Mouse (Mus musculus) forebrain, embryonic 16.5 days (tissue): ENCODE measurements around the gene Kif18b. TPM values are rescaled to one million over a fixed set of nuclear protein-coding genes. Genes with fewer than 3 reads are reported as not detected.
A peak's percentile ranks its signal among the peaks of the same experiment; 100 is the strongest.

Source experiments
- ATAC-seq: fragments of 200-750 bp; cut with Nextera tagmentation; 2 replicates; pipeline ENCODE4 v1.8.0; 2017; ENCODE audit warnings: mild to moderate bottlenecking, moderate library complexity
- H3K27ac ChIP-seq: fragments of 300-500 bp; sonication (generic); 2 replicates; pipeline ENCODE4 v1.5.1; 2014; ENCODE audit warnings: low read length, control low read depth
- H3K27me3 ChIP-seq: fragments of 300-500 bp; sonication (generic); replicated peaks from 2 replicates; pipeline ENCODE4 v1.6.1; 2014; ENCODE audit warnings: low read length; ENCODE audit not compliant: control insufficient read depth, insufficient read depth
- H3K36me3 ChIP-seq: fragments of 300-500 bp; sonication (generic); 2 replicates; pipeline ENCODE4 v1.6.1; 2014; ENCODE audit not compliant: control insufficient read depth, insufficient read depth
- H3K4me1 ChIP-seq: fragments of 300-500 bp; sonication (generic); replicated peaks from 2 replicates; pipeline ENCODE4 v1.6.1; 2014; ENCODE audit warnings: low read length; ENCODE audit not compliant: control insufficient read depth, insufficient read depth
- H3K4me2 ChIP-seq: fragments of 300-500 bp; sonication (generic); 2 replicates; pipeline ENCODE4 v1.6.1; 2014; ENCODE audit warnings: mild to moderate bottlenecking, low read length, control low read depth
- H3K4me3 ChIP-seq: fragments of 300-500 bp; sonication (generic); replicated peaks from 2 replicates; pipeline ENCODE4 v1.5.1; 2014; ENCODE audit warnings: mild to moderate bottlenecking, low read length, control low read depth
- H3K9ac ChIP-seq: fragments of 300-500 bp; sonication (generic); replicated peaks from 2 replicates; pipeline ENCODE4 v1.6.1; 2014; ENCODE audit warnings: low read depth, low read length, control low read depth
- H3K9me3 ChIP-seq: fragments of 300-500 bp; sonication (generic); 2 replicates; pipeline ENCODE4 v1.6.1; 2016; ENCODE audit warnings: low read length; ENCODE audit not compliant: control insufficient read depth
- WGBS: fragments of 180-500 bp; shearing (Covaris S2); extraction: QIAGEN DNeasy Blood & Tissue Kit; methylation state at CpG from one replicate; pipeline ENCODE4 v1.1.7; 2014; 5-methylcytosine and 5-hydroxymethylcytosine counted together
- polyA plus RNA-seq: library from polyadenylated mRNA; unstranded; fragments of >200 nt; fragmentation: Nextera tagmentation; extraction: Ambion mirVana; gene quantifications from 2 replicates; pipeline ENCODE4 v1.2.1, GENCODE M21; 2015

Kif18b gene
- polyA plus RNA-seq, 1 experiment from 2014 or later, result 3.0 TPM

DNA sequence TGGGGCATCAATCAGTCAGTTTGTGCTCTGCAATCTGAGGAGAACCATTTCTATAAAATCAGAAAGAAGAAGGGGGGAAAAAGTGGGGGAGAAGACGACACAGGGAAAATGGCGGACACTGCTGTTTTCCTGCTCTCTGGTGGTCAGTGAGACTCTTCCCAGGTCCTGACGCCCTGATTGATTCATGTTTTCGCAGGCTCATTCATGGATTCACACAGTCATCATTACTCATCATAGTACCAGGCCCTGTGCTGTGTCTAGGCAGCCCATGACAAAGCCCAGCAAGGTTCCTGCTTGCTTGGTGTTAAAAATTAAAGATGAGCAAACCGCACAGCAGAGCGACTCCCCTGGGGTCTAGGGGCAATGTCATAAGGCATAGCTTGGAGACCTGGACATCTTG is 33.5 kb upstream of the Kif18b start:
- no peaks in the 10 kb centered on the region for H3K27me3 ChIP-seq
- WGBS, result 95% methylated on average over 6 of the region's 6 CpGs
- H3K4me1 ChIP-seq, result peaks cover 18% of the 10 kb centered on the region
- no peak overlapping the region for H3K27ac ChIP-seq
- no peak overlapping the region for H3K4me2 ChIP-seq
- no peaks in the 10 kb centered on the region for H3K36me3 ChIP-seq
- no peaks in the 10 kb centered on the region for H3K9me3 ChIP-seq
- H3K9ac ChIP-seq, result no peak overlapping the region
- no peak for ATAC-seq
- H3K4me3 ChIP-seq, result no peak overlapping the region

- Histone ChIP-seq H3K4me2 (no peak overlapping the region), H3K27me3 (no peaks in the 10 kb centered on the region), H3K9me3 (no peaks in the 10 kb centered on the region), H3K9ac (no peak overlapping the region), H3K36me3 (no peaks in the 10 kb centered on the region), H3K4me1 (peaks cover 12% of the 10 kb centered on the region), H3K4me3 (no peak overlapping the region), H3K27ac (no peak overlapping the region)
- WGBS, result 87% methylated on average over 8 of the region's 8 CpGs
- no peak for ATAC-seq
These were observed 32.8 kb upstream of the Kif18b start for GRCm38 (mm10) chr11:102957692-102958091.

- ATAC-seq, result 0 out of 2 replicates have a peak, but pooled peaks have one; percentile 31
- H3K4me1 ChIP-seq, result peaks cover 12% of the 10 kb centered on the region
- H3K9me3 ChIP-seq, result no peaks in the 10 kb centered on the region
- H3K4me2 ChIP-seq, result no peak overlapping the region
- H3K9ac ChIP-seq, result no peak overlapping the region; the same call in 1 of the 2 replicates
- no peak overlapping the region for H3K27ac ChIP-seq
- no peaks in the 10 kb centered on the region for H3K36me3 ChIP-seq
- H3K27me3 ChIP-seq, result no peaks in the 10 kb centered on the region
- H3K4me3 ChIP-seq, result no peak overlapping the region
- WGBS, result 52% methylated on average over 16 of the region's 16 CpGs
These were observed 32.2 kb upstream of the Kif18b start for GRCm38 (mm10) chr11:102956962-102957614.

GRCm38 (mm10) chr11:102952922-102953321 is 28.0 kb upstream of the Kif18b start:
- ATAC-seq, result 0 out of 2 replicates have a peak, but pooled peaks have one; percentile 21
- Histone ChIP-seq H3K4me2 (no peak overlapping the region), H3K9me3 (no peaks in the 10 kb centered on the region), H3K9ac (no peak overlapping the region), H3K4me3 (no peak overlapping the region), H3K27ac (no peak overlapping the region), H3K36me3 (no peaks in the 10 kb centered on the region), H3K4me1 (peaks cover 22% of the 10 kb centered on the region), H3K27me3 (peaks cover 6% of the 10 kb centered on the region)
- WGBS, result 34% methylated on average over 6 of the region's 6 CpGs

- no peaks in the 10 kb centered on the region for H3K36me3 ChIP-seq
- peak overlapping the region; percentile 58 for H3K9ac ChIP-seq
- H3K4me1 ChIP-seq, result peaks cover 34% of the 10 kb centered on the region
- H3K4me3 ChIP-seq, result peak overlapping the region; percentile 42
- no peaks in the 10 kb centered on the region for H3K9me3 ChIP-seq
- 2% methylated on average over 51 of the region's 51 CpGs for WGBS
- H3K27ac ChIP-seq, result no peak overlapping the region
- peak; percentile 47; the same call in 1 of the 2 replicates for ATAC-seq
- peak overlapping the region; percentile 62 for H3K4me2 ChIP-seq
- peaks cover 50% of the 10 kb centered on the region for H3K27me3 ChIP-seq
These were observed 23.4 kb upstream of the Kif18b start for GRCm38 (mm10) chr11:102948043-102948961.

DNA sequence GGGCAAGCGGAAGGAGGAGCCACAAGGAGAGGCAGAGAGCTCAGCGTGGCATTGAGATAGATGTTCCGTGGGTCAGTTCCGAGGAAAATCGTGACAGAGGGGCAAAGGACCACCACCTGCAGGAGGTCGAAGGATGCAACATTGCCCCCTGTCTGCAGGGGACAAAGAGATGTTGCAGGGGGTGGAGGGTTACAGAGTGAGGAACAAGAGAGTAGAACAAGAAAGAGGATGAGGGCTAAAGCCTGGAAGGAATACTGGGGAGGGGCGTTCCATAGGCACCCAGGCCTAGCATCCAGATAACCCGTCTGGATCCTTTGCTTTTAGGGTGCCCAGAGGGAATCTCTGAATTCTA is 22.0 kb upstream of the Kif18b start:
- peaks cover 32% of the 10 kb centered on the region for H3K4me1 ChIP-seq
- peak overlapping the region; percentile 47 for H3K4me3 ChIP-seq
- H3K27me3 ChIP-seq, result peaks cover 55% of the 10 kb centered on the region
- no peak overlapping the region; the same call in 1 of the 2 replicates for H3K9ac ChIP-seq
- ATAC-seq, result peak; percentile 18; the same call in 1 of the 2 replicates
- H3K4me2 ChIP-seq, result peak overlapping the region; percentile 64
- 12% methylated on average over 8 of the region's 8 CpGs for WGBS
- no peaks in the 10 kb centered on the region for H3K9me3 ChIP-seq
- no peak overlapping the region for H3K27ac ChIP-seq
- no peaks in the 10 kb centered on the region for H3K36me3 ChIP-seq

- H3K36me3 ChIP-seq, result no peaks in the 10 kb centered on the region
- peak within 1 kb of the TSS; percentile 64 for H3K4me2 ChIP-seq
- peak within 1 kb of the TSS; percentile 48 for H3K9ac ChIP-seq
- H3K4me1 ChIP-seq, result peaks cover 32% of the 10 kb centered on the region
- H3K27me3 ChIP-seq, result peaks cover 55% of the 10 kb centered on the region
- WGBS, result under 1% methylated on average over 82 of the region's 87 CpGs
- no peak within 1 kb of the TSS for H3K27ac ChIP-seq
- peak within 1 kb of the TSS; percentile 47 for H3K4me3 ChIP-seq
- H3K9me3 ChIP-seq, result no peaks in the 10 kb centered on the region
- peak; percentile 84 for ATAC-seq
These were observed 21.5 kb upstream of the Kif18b start, which contains the start of gene C1ql1 for GRCm38 (mm10) chr11:102946265-102946991. C1ql1 (minus strand) TSS chr11:102946688.

DNA sequence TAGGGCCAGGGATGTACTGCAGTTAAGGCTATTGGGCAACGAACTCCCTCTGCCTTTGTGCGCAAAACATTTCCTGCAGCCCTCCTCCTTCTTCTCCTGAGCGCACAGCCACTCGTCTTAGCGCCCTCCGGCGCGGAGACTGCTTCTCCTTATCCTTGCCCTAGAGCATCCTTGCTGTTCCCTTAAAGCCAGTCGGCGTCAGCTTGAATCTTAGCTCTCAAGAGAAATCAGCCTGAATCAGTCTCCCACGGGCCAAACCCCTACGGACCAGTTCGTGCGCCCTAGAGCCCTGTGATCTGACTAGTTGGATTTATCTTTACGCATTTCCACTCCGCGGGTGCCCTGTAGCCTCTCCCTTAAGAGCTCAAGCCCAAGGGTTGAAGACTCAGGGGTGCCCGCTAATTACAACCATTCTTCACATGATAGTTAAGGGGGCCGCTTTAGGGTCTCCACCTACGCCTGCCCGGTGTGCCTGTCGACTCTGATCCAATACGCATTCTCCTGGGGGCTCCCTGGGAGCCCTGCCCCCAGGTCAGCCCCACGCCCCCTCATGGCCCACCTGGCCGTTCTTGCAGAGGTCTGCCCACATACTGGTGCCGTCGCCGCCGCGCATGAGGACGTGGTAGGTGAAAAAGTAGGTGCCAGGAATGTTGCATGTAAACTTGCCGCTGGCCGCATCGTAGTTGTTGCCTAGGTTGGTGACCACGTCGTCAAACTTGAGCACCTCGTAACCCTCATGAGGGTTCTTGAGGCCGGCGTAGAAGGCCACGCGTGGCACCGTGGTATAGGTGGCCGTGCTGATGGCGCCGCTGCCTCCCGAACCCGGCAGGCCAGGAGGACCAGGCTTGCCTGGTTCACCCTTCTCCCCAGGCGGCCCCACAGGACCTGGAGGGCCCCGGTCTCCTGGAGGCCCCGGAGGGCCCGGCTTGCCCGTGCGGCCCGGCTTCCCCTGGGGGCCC is 20.7 kb upstream of the Kif18b start:
- peaks cover 55% of the 10 kb centered on the region for H3K27me3 ChIP-seq
- 1% methylated on average over 54 of the region's 54 CpGs for WGBS
- H3K9me3 ChIP-seq, result no peaks in the 10 kb centered on the region

More for the DNA sequence above, 20.7 kb upstream of the Kif18b start:
- Histone ChIP-seq H3K27ac (no peak overlapping the region), H3K4me3 (peak overlapping the region; percentile 47), H3K9ac (peak overlapping the region; percentile 48), H3K36me3 (no peaks in the 10 kb centered on the region), H3K4me1 (peaks cover 32% of the 10 kb centered on the region), H3K4me2 (peak overlapping the region; percentile 64)
- peak; percentile 4; the same call in 1 of the 2 replicates for ATAC-seq
